Mouse (Mus musculus) small intestine, adult 2 months (tissue): Measurements from ENCODE around the gene Sh3bp1. TPM values are rescaled to one million over a fixed set of nuclear protein-coding genes. Genes with fewer than 3 reads are reported as not detected.

Source experiments
- H3K27ac ChIP-seq: fragments of 200-500 bp; 2 replicates; pipeline ENCODE4 v1.5.1; 2012; ENCODE audit warnings: low read depth, low read length, control low read depth, inconsistent platforms; ENCODE audit not compliant: insufficient read depth
- H3K27me3 ChIP-seq: fragments of 200-500 bp; 2 replicates; pipeline ENCODE4 v1.6.1; 2012; ENCODE audit warnings: mild to moderate bottlenecking, moderate library complexity, low read length, inconsistent platforms; ENCODE audit not compliant: control insufficient read depth, insufficient read depth
- H3K36me3 ChIP-seq: fragments of 200-500 bp; 2 replicates; pipeline ENCODE4 v1.6.1; 2012; ENCODE audit warnings: mild to moderate bottlenecking, low read length, control low read depth, inconsistent platforms; ENCODE audit not compliant: control insufficient read depth, insufficient read depth
- H3K4me1 ChIP-seq: fragments of 200-500 bp; 2 replicates; pipeline ENCODE4 v1.6.1; 2012; ENCODE audit warnings: low read length, inconsistent platforms, mixed read lengths; ENCODE audit not compliant: control insufficient read depth, insufficient read depth, insufficient read length
- H3K4me3 ChIP-seq: fragments of 200-500 bp; 2 replicates; pipeline ENCODE4 v1.5.1; 2012; ENCODE audit warnings: low read depth, mild to moderate bottlenecking, control low read depth, inconsistent platforms, low read length, moderate library complexity
- CTCF ChIP-seq: fragments of 200-500 bp; IDR thresholded peaks from 2 replicates; pipeline ENCODE4 v1.5.1; 2012; ENCODE audit warnings: low read depth, mild to moderate bottlenecking, control low read depth, inconsistent platforms, low read length, moderate library complexity, mixed read lengths; ENCODE audit not compliant: insufficient replicate concordance, insufficient read length; ENCODE audit errors: extremely low read depth
- POLR2A ChIP-seq: fragments of 200-500 bp; IDR thresholded peaks from 2 replicates; pipeline ENCODE4 v1.6.1; 2012; ENCODE audit warnings: low read depth, mild to moderate bottlenecking, control low read depth, inconsistent platforms, low read length, moderate library complexity
- WGBS: fragments of 180-500 bp; shearing (Covaris S2); methylation state at CpG from one replicate; pipeline ENCODE4 v1.1.7; 2018; 5-methylcytosine and 5-hydroxymethylcytosine counted together
- polyA plus RNA-seq: library from polyadenylated mRNA; depleted of rRNA; stranded (reverse); fragments of >200 nt; gene quantifications from 2 replicates; pipeline ENCODE4 v1.2.3, GENCODE M21; 2012

Gene Sh3bp1
- polyA plus RNA-seq, 1 experiment, result 48.8 TPM

GRCm38 (mm10) chr15:78908982-78909381 lies 9.4 kb downstream of the Sh3bp1 start:
- WGBS, result 81% methylated on average over 8 of the region's 8 CpGs
- no peaks in the 10 kb centered on the region for H3K27me3 ChIP-seq
- no peak overlapping the region for H3K4me3 ChIP-seq
- H3K36me3 ChIP-seq, result peaks cover 22% of the 10 kb centered on the region; the same call in 1 of the 2 replicates
- H3K4me1 ChIP-seq, result peaks cover 4% of the 10 kb centered on the region
- TF ChIP-seq POLR2A (no peak), CTCF (no peak)
- no peak overlapping the region for H3K27ac ChIP-seq

GRCm38 (mm10) chr15:78912040-78912439 lies 12.5 kb downstream of the Sh3bp1 start:
- no peaks in the 10 kb centered on the region for H3K27me3 ChIP-seq
- 34% methylated on average over 9 of the region's 9 CpGs for WGBS
- H3K36me3 ChIP-seq, result peaks cover 9% of the 10 kb centered on the region; the same call in 1 of the 2 replicates

GRCm38 (mm10) chr15:78913632-78914090 lies 14.1 kb downstream of the Sh3bp1 start, which contains the start of gene Pdxp:
Gene Pdxp, plus strand, starts transcription at chr15:78913919.
- Histone ChIP-seq H3K4me3 (peak within 1 kb of the TSS; percentile 61), H3K27me3 (no peaks in the 10 kb centered on the region), H3K27ac (no peak within 1 kb of the TSS), H3K36me3 (peaks cover 8% of the 10 kb centered on the region; the same call in 1 of the 2 replicates), H3K4me1 (peaks cover 11% of the 10 kb centered on the region)
- TF ChIP-seq POLR2A (0 out of 2 replicates have a peak, but pooled peaks have one; percentile 32), CTCF (no peak)
- 1% methylated on average over 51 of the region's 51 CpGs for WGBS

More at GRCm38 (mm10) chr15:78912040-78912439, 12.5 kb downstream of the Sh3bp1 start:
- peaks cover 11% of the 10 kb centered on the region for H3K4me1 ChIP-seq
- H3K27ac ChIP-seq, result no peak overlapping the region
- no peak overlapping the region for H3K4me3 ChIP-seq
- TF ChIP-seq CTCF (peak; percentile 44; the same call in 1 of the 2 replicates), POLR2A (no peak)

GRCm38 (mm10) chr15:78914091-78914822 lies 14.7 kb downstream of the Sh3bp1 start:
- Histone ChIP-seq H3K4me1 (peaks cover 11% of the 10 kb centered on the region), H3K27ac (no peak overlapping the region), H3K36me3 (peaks cover 8% of the 10 kb centered on the region; the same call in 1 of the 2 replicates), H3K4me3 (peak overlapping the region; percentile 61), H3K27me3 (no peaks in the 10 kb centered on the region)
- WGBS, result 2% methylated on average over 87 of the region's 87 CpGs
- TF ChIP-seq CTCF (no peak), POLR2A (no peak)

GRCm38 (mm10) chr15:78914823-78915659 lies 15.5 kb downstream of the Sh3bp1 start:
- no peak for TF ChIP-seq POLR2A
- no peak for TF ChIP-seq CTCF
- H3K4me3 ChIP-seq, result peak overlapping the region; percentile 61; the same call in 1 of the 2 replicates
- WGBS, result 63% methylated on average over 8 of the region's 8 CpGs

GRCm38 (mm10) chr15:78915660-78916017 lies 16.1 kb downstream of the Sh3bp1 start:
- Histone ChIP-seq H3K27me3 (no peaks in the 10 kb centered on the region), H3K4me3 (no peak overlapping the region), H3K4me1 (peaks cover 11% of the 10 kb centered on the region), H3K27ac (no peak overlapping the region), H3K36me3 (peaks cover 2% of the 10 kb centered on the region; the same call in 1 of the 2 replicates)
- TF ChIP-seq POLR2A (no peak), CTCF (peak; percentile 89; the same call in 1 of the 2 replicates)
- 9% methylated on average over 8 of the region's 8 CpGs for WGBS

More at GRCm38 (mm10) chr15:78914823-78915659, 15.5 kb downstream of the Sh3bp1 start:
- Histone ChIP-seq H3K4me1 (peaks cover 11% of the 10 kb centered on the region), H3K27me3 (no peaks in the 10 kb centered on the region), H3K27ac (no peak overlapping the region), H3K36me3 (peaks cover 6% of the 10 kb centered on the region; the same call in 1 of the 2 replicates)
